Mouse (Mus musculus) CD4-positive, CD25-positive, alpha-beta regulatory T cell, adult 4 months (primary cell): ENCODE results near the gene Tpmt. TPM values are rescaled to one million over a fixed set of nuclear protein-coding genes. Genes with fewer than 3 reads are reported as not detected.

Source experiments
- ATAC-seq: one replicate; pipeline ENCODE4 v1.8.0; 2017
- polyA plus RNA-seq, 2 experiments: library from polyadenylated mRNA; unstranded; fragments of 100-300 nt; shearing (Covaris generic); gene quantifications; one replicate each; pipeline ENCODE4 v1.2.1; 2017

Gene Tpmt
- 1 to 10 TPM; 4.1 to 9.2 TPM for polyA plus RNA-seq

- ATAC-seq = no peak
Observed at GRCm38 (mm10) chr13:47044617-47044947, at the start of gene Tpmt. Gene Tpmt (minus strand): TSS chr13:47044737.

- no peak for ATAC-seq
Observed at GRCm38 (mm10) chr13:47093791-47094190, 49.3 kb upstream of the Tpmt start.

GRCm38 (mm10) chr13:47089271-47089670, 44.7 kb upstream of the Tpmt start:
- no peak for ATAC-seq

- ATAC-seq = no peak
Observed at GRCm38 (mm10) chr13:47088433-47088832, 43.9 kb upstream of the Tpmt start.

- no peak for ATAC-seq
Observed at GRCm38 (mm10) chr13:47080905-47081505, 36.5 kb upstream of the Tpmt start.

- ATAC-seq = no peak
Observed at GRCm38 (mm10) chr13:47078799-47079198, 34.3 kb upstream of the Tpmt start.

- no peak for ATAC-seq
Observed at GRCm38 (mm10) chr13:47077367-47077766, 32.8 kb upstream of the Tpmt start.

GRCm38 (mm10) chr13:47076156-47076555, 31.6 kb upstream of the Tpmt start:
- ATAC-seq = no peak

GRCm38 (mm10) chr13:47072484-47072883, 27.9 kb upstream of the Tpmt start:
- ATAC-seq = no peak

GRCm38 (mm10) chr13:47071871-47072270, 27.3 kb upstream of the Tpmt start:
- ATAC-seq = no peak

GRCm38 (mm10) chr13:47070329-47071080, 26.0 kb upstream of the Tpmt start:
- no peak for ATAC-seq

- no peak for ATAC-seq
Observed at GRCm38 (mm10) chr13:47067001-47067400, 22.5 kb upstream of the Tpmt start.

GRCm38 (mm10) chr13:47066516-47066915, 22.0 kb upstream of the Tpmt start:
- no peak for ATAC-seq

- no peak for ATAC-seq
Observed at GRCm38 (mm10) chr13:47063985-47064760, 19.6 kb upstream of the Tpmt start.

- no peak for ATAC-seq
Observed at GRCm38 (mm10) chr13:47062756-47063155, 18.2 kb upstream of the Tpmt start.

GRCm38 (mm10) chr13:47056781-47057180, 12.2 kb upstream of the Tpmt start:
- ATAC-seq = no peak

GRCm38 (mm10) chr13:47056126-47056525, 11.6 kb upstream of the Tpmt start:
- no peak for ATAC-seq

- ATAC-seq = no peak
Observed at GRCm38 (mm10) chr13:47053971-47054370, 9.4 kb upstream of the Tpmt start.

- no peak for ATAC-seq
Observed at GRCm38 (mm10) chr13:47050009-47050408, 5.5 kb upstream of the Tpmt start.

- no peak for ATAC-seq
Observed at GRCm38 (mm10) chr13:47047996-47048395, 3.5 kb upstream of the Tpmt start.

- ATAC-seq = no peak
Observed at GRCm38 (mm10) chr13:47043833-47044616, 512 bp downstream of the Tpmt start.

GRCm38 (mm10) chr13:47043030-47043680, 1.4 kb downstream of the Tpmt start, which contains the start of gene Kdm1b:
Gene Kdm1b (plus strand): TSS chr13:47043499.
- peak; percentile 88 for ATAC-seq
